Mouse (Mus musculus) Patski (cell line): ENCODE measurements around the gene Slc44a4. TPM values are rescaled to one million over a fixed set of nuclear protein-coding genes. Genes with fewer than 3 reads are reported as not detected.
A peak's percentile ranks its signal among the peaks of the same experiment; 100 is the strongest.
"Not testable (repeated sequence)": the region's sequence is repeated elsewhere in the genome, so short reads cannot be mapped to it uniquely, and the experiment has no call there.

Experiments used
- ATAC-seq: fragments of 100-300 bp; one replicate; pipeline ENCODE4 v1.8.0; 2021
- CTCF ChIA-PET: fragments of 350-600 bp; sonication (Branson Sonifier 250); formaldehyde crosslinking; loops from one replicate; lab custom pipeline; 2022; ENCODE audit warnings: inconsistent platforms; lab: Charles Lee
- POLR2A ChIA-PET: fragments of 350-600 bp; sonication (Branson Sonifier 250); formaldehyde crosslinking; loops from one replicate; lab custom pipeline; 2022; ENCODE audit warnings: antibody characterized with exemption, inconsistent platforms; lab: Charles Lee
- DNase-seq: peaks from one replicate; pipeline ENCODE4 v3.0.0-alpha.2; 2011; ENCODE audit warnings: low read depth, low spot score
- H3K27me3 ChIP-seq: fragments of 371-371 bp; one replicate; pipeline ENCODE4 v1.5.1; 2021
- CTCF ChIP-seq: fragments of 100-300 bp; IDR thresholded peaks from one replicate; pipeline ENCODE4 v1.5.1; 2021
- in situ Hi-C: fragments of 300-500 bp; cut with MboI; formaldehyde crosslinking; loops from 3 replicates; pipeline ENCODE4 v1.11.1; 2018; ENCODE audit warnings: low pct_unique_long_range_greater_than_20kb, mixed read lengths
- polyA plus RNA-seq: library from polyadenylated mRNA; unstranded; gene quantifications from one replicate; pipeline ENCODE4 v1.2.3, GENCODE M21; 2021

The Slc44a4 gene
- polyA plus RNA-seq, 1 experiment from 2014 or later: 0.37 TPM

GRCm38 (mm10) chr17:34959881-34960515 is 45.7 kb downstream of the Slc44a4 start:
- H3K27me3 ChIP-seq: no peaks in the 10 kb centered on the region
- POLR2A ChIA-PET: interaction anchor here (0.6 to 0.7 kb wide), 2 partner anchors 22 to 170 kb away, joined by 5 to 6 read pairs; partner anchors contain the start of gene Lsm2
- TF ChIP-seq CTCF: no peak
- ATAC-seq (peak; percentile 37), DNase-seq (no peak)
- in situ Hi-C loops: no loop called here
- CTCF ChIA-PET: interaction anchor here (1.3 to 1.5 kb wide), 2 partner anchors 20 to 26 kb away, joined by 3 read pairs; no protein-coding TSS in a partner anchor

- ChIA-PET POLR2A (interaction anchor here (0.6 to 2.8 kb wide), 4 partner anchors 12 to 169 kb away, joined by 5 to 8 read pairs (median 6); partner anchors contain the start of genes Hspa1l and Lsm2), CTCF (interaction anchor here (0.8 to 1.3 kb wide), 3 partner anchors 19 to 23 kb away, joined by 3 to 4 read pairs (median 4); no protein-coding TSS in a partner anchor)
- in situ Hi-C loops: no loop called here
- no peak for TF ChIP-seq CTCF
- ATAC-seq: no peak
- H3K27me3 ChIP-seq: no peaks in the 10 kb centered on the region
- DNase-seq: no peak
Measured at GRCm38 (mm10) chr17:34960702-34961493, 46.6 kb downstream of the Slc44a4 start.

- ATAC-seq: no peak
- H3K27me3 ChIP-seq: no peaks in the 10 kb centered on the region
- ChIA-PET CTCF (interaction anchor here (1.2 kb wide), 1 partner anchor 22 kb away, joined by 4 read pairs; no protein-coding TSS in a partner anchor), POLR2A (interaction anchor here (1.9 to 2.8 kb wide), 2 partner anchors 11 to 19 kb away, joined by 7 to 8 read pairs; partner anchors contain the start of genes Hspa1l and Lsm2)
- no peak for DNase-seq
- in situ Hi-C loops: no loop called here
- TF ChIP-seq CTCF: no peak
Measured at GRCm38 (mm10) chr17:34962125-34962524, 47.9 kb downstream of the Slc44a4 start.

GRCm38 (mm10) chr17:34962841-34963240 is 48.6 kb downstream of the Slc44a4 start:
- TF ChIP-seq CTCF: no peak
- CTCF ChIA-PET: interaction anchor here (0.8 to 1.0 kb wide), 2 partner anchors 11 to 17 kb away, joined by 3 to 4 read pairs; no protein-coding TSS in a partner anchor
- H3K27me3 ChIP-seq: no peaks in the 10 kb centered on the region
- in situ Hi-C loops: no loop called here
- ATAC-seq: no peak
- no peak for DNase-seq
- POLR2A ChIA-PET: interaction anchor here (2.8 kb wide), 1 partner anchor 19 kb away, joined by 7 read pairs; the partner anchor contains the start of gene Lsm2

DNA sequence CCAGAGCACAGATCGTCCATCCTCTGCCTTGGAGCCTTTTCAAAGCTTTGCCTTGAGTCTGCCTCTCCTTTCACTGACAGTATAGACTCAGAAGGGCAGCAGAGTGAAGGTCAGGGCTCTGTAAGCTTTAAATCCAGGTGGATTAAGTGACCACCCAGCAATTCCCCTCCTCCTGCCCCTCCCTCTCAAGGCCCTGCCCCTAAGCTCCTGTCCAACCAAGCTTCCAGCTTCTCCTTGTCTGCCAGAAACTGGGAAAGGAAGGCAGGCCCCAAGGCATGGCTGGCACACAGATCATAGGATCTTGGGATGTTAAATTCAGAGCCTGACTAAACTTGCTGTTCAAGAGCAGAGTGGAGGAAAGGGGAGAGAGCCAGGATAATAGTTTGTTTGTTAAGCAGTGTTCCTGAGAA is 50.4 kb downstream of the Slc44a4 start:
- ATAC-seq: peak; percentile 49
- peak; percentile 63 for DNase-seq
- H3K27me3 ChIP-seq: no peaks in the 10 kb centered on the region
- in situ Hi-C loops: no loop called here
- TF ChIP-seq CTCF: no peak
- ChIA-PET POLR2A (interaction anchor here (0.7 to 1.5 kb wide), 2 partner anchors 10 to 12 kb away, joined by 3 to 4 read pairs; no protein-coding TSS in a partner anchor), CTCF (interaction anchor here (0.6 to 1.9 kb wide), 6 partner anchors 8 to 56 kb away, joined by 3 to 7 read pairs (median 4); no protein-coding TSS in a partner anchor)

DNA sequence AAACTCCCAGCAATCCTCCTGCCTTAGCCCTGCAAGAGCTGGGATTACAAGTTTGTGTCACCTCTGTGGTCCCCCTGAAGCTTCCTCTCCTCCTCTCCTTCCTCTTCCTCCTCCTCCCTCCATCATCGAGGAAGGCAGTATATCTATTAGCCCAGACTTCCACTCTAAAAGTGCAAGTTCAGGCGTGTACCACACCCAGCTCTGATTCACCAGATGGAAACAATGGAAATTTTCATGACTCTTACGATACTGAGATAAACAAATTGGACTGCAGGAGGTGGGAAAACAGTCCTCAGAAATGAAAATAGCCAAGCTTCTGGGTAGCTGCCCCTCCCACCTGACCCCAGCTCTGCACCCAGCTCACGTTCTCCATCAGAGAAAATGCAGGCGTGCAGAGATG is 51.4 kb downstream of the Slc44a4 start:
- no peak for ATAC-seq
- no peak for DNase-seq
- CTCF ChIA-PET: interaction anchor here (1.3 to 1.9 kb wide), 2 partner anchors 9 to 15 kb away, joined by 4 to 7 read pairs; no protein-coding TSS in a partner anchor
- H3K27me3 ChIP-seq: no peaks in the 10 kb centered on the region
- in situ Hi-C loops: no loop called here
- no peak for TF ChIP-seq CTCF
- POLR2A ChIA-PET: interaction anchor here (1.5 kb wide), 1 partner anchor 11 kb away, joined by 4 read pairs; no protein-coding TSS in a partner anchor

- ATAC-seq, H3K27me3 ChIP-seq, DNase-seq, in situ Hi-C loops, CTCF ChIA-PET, POLR2A ChIA-PET: not testable (repeated sequence)
Measured at GRCm38 (mm10) chr17:34969822-34970221, 55.6 kb downstream of the Slc44a4 start, which contains the start of gene Gm20481. Gene Gm20481, plus strand, starts transcription at chr17:34969912.

DNA sequence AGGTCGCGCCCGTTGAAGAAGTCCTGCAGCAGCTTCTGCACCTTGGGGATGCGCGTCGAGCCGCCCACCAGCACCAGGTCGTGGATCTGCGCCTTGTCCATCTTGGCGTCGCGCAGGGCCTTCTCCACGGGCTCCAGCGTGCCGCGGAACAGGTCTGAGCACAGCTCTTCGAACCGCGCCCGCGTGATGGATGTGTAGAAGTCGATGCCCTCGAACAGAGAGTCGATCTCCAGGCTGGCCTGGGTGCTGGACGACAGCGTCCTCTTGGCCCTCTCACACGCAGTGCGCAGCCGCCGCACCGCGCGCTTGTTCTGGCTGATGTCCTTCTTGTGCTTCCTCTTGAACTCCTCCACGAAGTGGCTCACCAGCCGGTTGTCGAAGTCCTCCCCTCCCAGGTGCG is 56.6 kb downstream of the Slc44a4 start:
- H3K27me3 ChIP-seq, POLR2A ChIA-PET, ATAC-seq, DNase-seq, in situ Hi-C loops, CTCF ChIA-PET: not testable (repeated sequence)

- H3K27me3 ChIP-seq, POLR2A ChIA-PET, ATAC-seq, in situ Hi-C loops, DNase-seq: not testable (repeated sequence)
- CTCF ChIA-PET: interaction anchor here (1.2 kb wide), 1 partner anchor 15 kb away, joined by 4 read pairs; no protein-coding TSS in a partner anchor
Measured at GRCm38 (mm10) chr17:34971694-34972068, 57.4 kb downstream of the Slc44a4 start.

- DNase-seq, in situ Hi-C loops, H3K27me3 ChIP-seq: not testable (repeated sequence)
- POLR2A ChIA-PET: interaction anchor here (1.9 kb wide), 1 partner anchor 11 kb away, joined by 8 read pairs; no protein-coding TSS in a partner anchor
- CTCF ChIA-PET: interaction anchor here (1.2 kb wide), 1 partner anchor 16 kb away, joined by 4 read pairs; no protein-coding TSS in a partner anchor
- ATAC-seq: peak; percentile 78
Measured at GRCm38 (mm10) chr17:34972069-34972749, 57.9 kb downstream of the Slc44a4 start, which contains the start of the genes Hspa1a and Hspa1l. Gene Hspa1a, minus strand, starts transcription at chr17:34972156. Gene Hspa1l, plus strand, starts transcription at chr17:34972703.
